Mouse (Mus musculus): Measurements from ENCODE around the gene Ubb. TPM values are rescaled to one million over a fixed set of nuclear protein-coding genes. Genes with fewer than 3 reads are reported as not detected.

The Ubb gene
- polyA plus RNA-seq, 1 experiment = 593 TPM

- Histone ChIP-seq H3K4me1 (ENCODE audit: control insufficient read depth, insufficient read depth, low read length) (0 out of 2 replicates have a peak, but pooled peaks cover 3% of the 10 kb centered on the region), H3K27ac (ENCODE audit: insufficient read depth, low read length) (peak overlapping the region; percentile 50), H3K4me3 (ENCODE audit: insufficient read depth, low read length) (peak overlapping the region; percentile 14; the same call in 1 of the 2 replicates)
- TF ChIP-seq CTCF (IDR thresholded peaks at IDR 0.05; ENCODE audit: borderline replicate concordance, insufficient read depth, low read length) (no peak), POLR2A (IDR thresholded peaks at IDR 0.05; ENCODE audit: low read depth, low read length) (peak; percentile 4)
Observed at GRCm38 (mm10) chr11:62601732-62602618, 51.0 kb downstream of the Ubb start.

Other genes with a start within 250 kb of the Ubb start
- gene Pigl, start 92.7 kb upstream of the Ubb start, polyA plus RNA-seq (2011; ENCODE audit: insufficient read length, low read depth, missing spikeins) = 4.5 and 6.7 TPM in 2 replicates
- gene Ncor1, start 92.6 kb upstream of the Ubb start, polyA plus RNA-seq (2011; ENCODE audit: insufficient read length, low read depth, missing spikeins) = 179 and 225 TPM in 2 replicates
- gene Cenpv, start 11.9 kb upstream of the Ubb start, polyA plus RNA-seq (2011; ENCODE audit: insufficient read length, low read depth, missing spikeins) = 6.3 and 7.3 TPM in 2 replicates
- 9.6 and 11.4 TPM in 2 replicates for gene Trpv2, start 23.3 kb downstream of the Ubb start, polyA plus RNA-seq (2011; ENCODE audit: insufficient read length, low read depth, missing spikeins)
- 10.5 and 12.6 TPM in 2 replicates for gene Lrrc75a, start 97.4 kb downstream of the Ubb start, polyA plus RNA-seq (2011; ENCODE audit: insufficient read length, low read depth, missing spikeins)
- gene Mmgt2, start 97.5 kb downstream of the Ubb start, polyA plus RNA-seq (2011; ENCODE audit: insufficient read length, low read depth, missing spikeins) = 31.3 and 34.0 TPM in 2 replicates
- gene Zfp287, start 180.7 kb downstream of the Ubb start, polyA plus RNA-seq (2011; ENCODE audit: insufficient read length, low read depth, missing spikeins) = 7.7 and 8.0 TPM in 2 replicates
- not detected in 2 replicates for gene Gm10428, start 201.9 kb downstream of the Ubb start, polyA plus RNA-seq (2011; ENCODE audit: insufficient read length, low read depth, missing spikeins)
- 6.7 and 7.6 TPM in 2 replicates for gene Zfp286, start 238.3 kb downstream of the Ubb start, polyA plus RNA-seq (2011; ENCODE audit: insufficient read length, low read depth, missing spikeins)